Mouse (Mus musculus) 3T3-L1 (cell line): ENCODE measurements at regions not wholly inside any gene's neighbourhood (a gene's known extent, or its start where the extent isn't known, plus 50 kb on each side); places are given as distances from the start of the nearest gene placed in this dataset.

Experiments used
- DNase-seq: peaks from one replicate; pipeline ENCODE4 v3.0.0-alpha.2; 2015; ENCODE audit warnings: low read depth, low spot score

DNA sequence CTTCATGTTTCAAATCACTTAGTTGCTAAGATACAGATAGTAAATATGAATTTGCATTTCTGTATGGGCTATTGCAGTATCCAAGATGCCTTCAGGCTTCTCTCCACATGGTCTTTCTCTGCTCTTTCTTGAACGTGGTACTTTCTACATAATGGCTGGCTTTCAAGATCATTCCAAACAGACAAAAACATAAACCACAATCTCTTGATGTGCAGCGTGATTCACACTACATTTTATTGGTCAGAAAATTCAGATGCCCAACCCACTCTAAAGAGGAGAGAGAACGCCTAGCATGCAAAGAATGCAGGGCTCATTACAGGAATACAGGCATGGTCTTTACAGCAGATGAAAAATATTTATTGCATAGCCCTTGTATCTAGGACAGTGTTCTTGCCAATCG lies 235.2 kb downstream of the Papss1 start:
- peak; percentile 86 for DNase-seq

DNA sequence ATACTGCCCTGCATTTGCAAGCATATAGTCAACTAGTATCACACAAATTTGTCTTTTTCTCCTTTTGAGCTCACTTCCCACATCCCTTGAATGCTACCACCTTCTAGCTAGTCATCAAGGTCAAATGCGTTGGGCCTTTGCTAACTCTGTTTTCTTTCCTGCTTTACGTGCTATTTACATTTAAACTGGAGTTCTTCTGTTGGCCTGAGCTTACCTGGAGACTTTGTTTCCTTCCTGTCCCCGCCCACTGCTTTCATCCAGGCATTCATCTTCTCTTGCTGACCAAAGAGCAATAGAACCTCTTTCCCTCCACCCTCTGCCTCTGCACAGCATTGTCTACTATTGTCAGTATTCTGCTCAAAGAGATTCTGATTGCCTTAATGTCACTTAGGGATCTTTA lies 237.0 kb downstream of the Papss1 start:
- DNase-seq: no peak

DNA sequence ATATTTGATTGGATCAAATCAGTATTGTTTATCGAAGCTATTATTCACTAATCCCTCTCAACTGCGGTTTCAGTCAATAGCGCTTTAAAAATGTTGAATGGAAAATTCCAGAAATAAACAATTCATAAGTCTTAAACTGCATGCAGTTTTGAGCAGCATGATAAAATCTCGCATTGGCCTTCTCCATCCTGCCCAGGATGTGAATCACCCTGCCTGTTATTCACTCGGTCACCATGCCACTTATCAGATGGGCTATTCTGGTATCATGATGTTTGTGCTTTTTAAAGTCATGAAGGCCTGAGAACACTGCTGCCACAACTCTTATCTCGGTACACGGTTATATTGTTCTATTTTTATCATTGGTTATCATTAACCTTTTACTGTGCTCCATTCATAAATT lies 238.3 kb downstream of the Papss1 start:
- peak; percentile 77 for DNase-seq

DNA sequence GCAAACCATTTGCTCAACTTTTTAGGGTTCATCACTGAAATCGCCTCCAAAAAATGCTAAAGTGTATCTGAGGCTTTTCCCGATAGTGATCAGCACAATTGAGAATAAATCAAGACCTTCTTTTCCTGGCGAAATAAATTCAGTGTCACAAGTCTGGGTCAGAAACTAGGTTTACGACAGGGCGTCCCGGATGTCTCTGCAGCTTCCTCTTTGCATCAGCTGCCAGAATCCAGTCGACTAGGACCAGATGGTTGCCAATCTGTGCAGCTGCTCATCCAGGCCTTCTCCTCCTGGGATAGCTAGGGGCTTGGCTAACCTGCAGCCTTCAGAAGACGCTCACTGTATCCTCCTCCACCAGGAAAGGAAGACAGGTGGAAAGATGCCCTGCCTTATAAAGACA lies 243.6 kb downstream of the Papss1 start:
- DNase-seq: no peak

DNA sequence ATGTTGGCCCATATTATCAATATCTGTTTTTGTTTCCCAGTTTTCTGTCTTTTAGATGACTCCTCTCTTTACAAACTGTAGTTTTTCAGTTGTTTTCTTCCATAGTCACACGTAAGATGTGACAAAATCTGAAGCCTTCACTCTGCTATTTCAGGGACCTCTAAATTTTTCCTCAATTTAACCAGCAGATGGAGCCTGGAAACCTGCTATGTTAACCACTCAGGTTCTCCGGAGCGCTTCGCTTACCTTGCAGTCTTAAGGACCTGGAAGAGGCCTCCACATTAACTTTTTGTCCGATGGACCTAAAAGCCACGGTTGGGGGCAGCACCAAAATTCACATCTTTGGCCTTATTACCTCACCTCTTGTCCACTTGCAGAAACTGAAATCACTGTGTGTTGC lies 248.4 kb downstream of the Papss1 start:
- DNase-seq: peak; percentile 61

DNA sequence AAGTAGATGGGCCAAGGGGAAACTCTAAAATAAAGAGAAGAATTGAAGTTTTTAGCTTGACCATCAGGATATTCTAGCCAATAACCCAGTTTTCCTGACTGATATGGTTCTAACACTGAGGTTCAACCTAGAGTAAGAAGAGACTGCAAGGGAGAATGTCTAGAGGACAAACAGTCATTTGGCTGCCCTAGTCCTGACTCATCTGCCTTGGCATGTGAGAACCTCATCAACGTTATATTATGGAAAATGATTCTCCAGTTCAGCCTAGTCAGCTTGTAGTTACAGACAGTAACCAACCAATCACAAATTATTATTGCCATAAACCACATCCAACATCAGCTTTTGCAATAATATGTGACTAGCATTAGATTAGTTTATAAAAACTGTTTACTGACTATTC lies 254.2 kb downstream of the Papss1 start:
- peak; percentile 75 for DNase-seq

DNA sequence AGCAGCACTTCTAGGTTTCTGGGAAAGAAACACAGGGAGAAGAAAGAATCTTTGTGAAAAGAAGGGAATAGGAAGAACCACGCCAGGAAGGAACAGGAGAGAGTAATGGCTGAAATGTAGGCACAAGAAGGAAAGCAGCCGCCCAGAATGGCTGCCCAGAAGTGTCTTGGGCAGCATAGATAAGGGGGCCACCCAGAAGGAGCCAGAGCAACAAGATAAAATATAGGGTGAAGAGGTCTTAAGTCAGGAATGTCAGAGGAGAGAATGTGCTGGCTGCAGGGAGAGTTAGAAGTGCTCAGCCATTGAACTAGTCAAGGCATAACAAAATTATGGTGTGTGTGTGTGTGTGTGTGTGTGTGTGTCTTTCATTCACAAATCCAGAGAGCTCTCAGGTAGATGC lies 227.7 kb upstream of the Dkk2 start:
- no peak for DNase-seq

DNA sequence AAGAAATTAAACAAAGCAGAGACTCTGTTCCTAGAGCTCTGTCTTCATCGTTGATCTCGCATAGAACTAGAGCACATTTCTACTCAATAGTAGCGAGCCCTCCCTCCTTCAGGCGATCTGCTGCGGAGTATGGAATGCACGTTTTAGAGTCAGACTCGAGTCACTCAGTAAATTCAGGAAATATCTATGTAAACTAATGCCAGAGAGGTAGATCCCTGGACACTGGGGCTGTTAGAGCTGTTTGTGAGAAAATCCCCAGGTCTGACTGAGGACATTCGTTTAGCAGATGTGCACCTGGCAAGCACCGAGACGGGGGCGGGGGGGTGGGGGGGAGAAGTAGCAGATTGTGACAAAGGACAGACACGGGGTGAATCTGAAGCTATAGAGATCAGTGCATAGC lies 226.0 kb upstream of the Dkk2 start:
- DNase-seq: no peak

DNA sequence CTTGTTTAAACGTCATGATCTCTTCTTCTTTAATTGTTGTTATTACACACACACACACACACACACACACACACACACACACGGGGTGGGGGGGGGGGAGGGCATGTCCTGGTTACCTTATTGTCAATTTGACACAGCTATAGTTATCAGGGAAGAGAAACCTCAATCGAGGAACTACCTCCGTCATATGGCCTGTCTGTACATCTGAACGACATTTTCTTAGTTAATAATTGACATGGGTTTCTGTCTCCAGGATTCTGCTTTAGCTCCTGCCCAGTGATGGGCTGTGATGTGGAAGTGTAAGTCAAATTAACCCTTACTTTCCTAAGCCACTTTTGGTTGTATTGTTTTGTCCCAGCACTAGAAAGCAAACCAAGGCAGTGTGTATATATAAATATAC lies 220.0 kb upstream of the Dkk2 start:
- DNase-seq: no peak

DNA sequence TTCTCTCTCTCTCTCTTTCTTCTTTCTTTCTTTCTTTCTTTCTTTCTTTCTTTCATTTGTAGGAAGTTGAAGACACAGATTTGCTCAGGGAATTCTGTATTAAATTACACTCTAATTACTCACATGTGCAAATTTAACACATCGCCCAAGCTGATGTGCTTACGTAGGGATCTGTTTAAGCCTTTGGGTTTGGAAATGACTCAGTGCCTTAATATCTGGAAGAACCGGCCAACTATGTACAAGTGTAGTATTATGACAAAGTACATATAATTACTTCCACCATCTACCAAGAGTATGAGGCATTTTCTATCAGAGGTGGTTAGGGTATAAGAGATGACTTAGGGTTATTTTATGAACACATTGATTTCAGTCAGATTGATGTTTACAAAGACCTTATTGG lies 217.8 kb upstream of the Dkk2 start:
- peak; percentile 82 for DNase-seq

DNA sequence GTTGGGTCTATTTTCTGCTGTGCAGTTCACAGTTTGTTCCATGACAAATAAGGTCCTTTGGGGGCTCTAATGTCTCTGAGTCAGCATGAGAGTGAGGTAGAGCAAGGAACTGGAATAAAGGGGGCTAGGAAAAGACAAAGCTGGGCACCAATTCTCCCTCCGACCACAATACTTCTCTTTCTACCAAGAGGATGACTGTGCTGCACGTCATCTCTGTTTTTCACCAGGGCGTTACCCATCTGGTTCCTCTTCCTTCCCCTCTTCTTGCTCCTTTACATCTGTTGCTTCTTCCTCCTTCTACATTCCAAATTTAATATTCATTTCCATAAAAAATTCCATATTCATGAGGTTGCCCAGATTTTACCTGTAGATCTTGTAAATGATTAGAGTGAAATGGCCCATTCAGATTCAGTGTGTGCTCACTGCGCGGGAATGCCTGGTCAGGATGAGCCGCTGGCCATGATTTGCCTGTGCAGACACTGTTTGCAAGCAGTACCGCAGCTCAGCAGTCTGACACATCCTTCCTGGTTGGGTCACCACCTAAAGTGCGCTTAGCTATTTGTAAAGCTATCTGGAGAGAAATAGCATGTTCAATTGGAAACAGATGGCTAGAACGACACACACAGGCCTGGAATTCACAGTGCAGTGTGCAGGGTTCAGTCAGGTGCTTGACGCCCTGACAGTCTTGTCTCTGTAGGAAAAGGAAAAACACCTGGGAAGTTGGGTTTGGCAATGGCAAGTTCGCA lies 216.7 kb upstream of the Dkk2 start:
- peak; percentile 96 for DNase-seq

DNA sequence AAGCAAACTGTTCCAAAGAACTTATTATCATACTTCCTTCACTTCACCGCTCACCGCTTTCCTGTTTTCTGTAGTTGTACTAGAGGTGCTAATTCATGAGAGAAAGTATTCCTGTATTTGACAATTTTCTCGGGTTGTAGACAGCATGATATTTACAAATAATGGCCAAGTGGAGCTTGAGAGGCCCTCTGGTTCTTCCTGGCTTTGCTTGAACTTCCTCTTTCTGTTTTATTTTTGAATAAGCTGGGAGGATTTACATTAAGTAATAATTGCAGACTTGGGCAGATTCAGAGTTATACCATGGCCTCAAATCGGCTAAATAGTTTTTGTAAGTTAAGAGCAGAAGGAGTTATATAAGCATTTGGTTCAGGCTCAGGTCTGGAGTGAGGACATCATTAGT lies 215.8 kb upstream of the Dkk2 start:
- DNase-seq: no peak

DNA sequence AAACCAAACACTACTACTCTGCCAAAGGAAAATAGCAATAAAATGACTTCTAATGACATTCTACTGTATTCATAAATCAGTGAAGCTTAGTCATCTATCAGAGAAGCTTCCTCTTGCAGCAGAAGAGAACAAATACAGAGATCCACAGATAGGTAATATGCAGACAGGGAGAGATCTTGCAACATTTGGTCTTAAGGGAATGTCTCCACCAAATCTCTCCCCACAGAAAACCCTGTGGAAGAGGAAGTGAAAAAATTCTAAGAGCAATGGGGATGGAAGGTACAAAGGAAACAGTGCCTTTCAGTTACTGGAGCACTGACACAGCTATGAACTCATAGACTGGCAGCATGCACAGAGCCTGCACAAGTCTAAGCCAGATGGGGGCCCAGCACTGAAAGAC lies 202.4 kb upstream of the Dkk2 start:
- no peak for DNase-seq

DNA sequence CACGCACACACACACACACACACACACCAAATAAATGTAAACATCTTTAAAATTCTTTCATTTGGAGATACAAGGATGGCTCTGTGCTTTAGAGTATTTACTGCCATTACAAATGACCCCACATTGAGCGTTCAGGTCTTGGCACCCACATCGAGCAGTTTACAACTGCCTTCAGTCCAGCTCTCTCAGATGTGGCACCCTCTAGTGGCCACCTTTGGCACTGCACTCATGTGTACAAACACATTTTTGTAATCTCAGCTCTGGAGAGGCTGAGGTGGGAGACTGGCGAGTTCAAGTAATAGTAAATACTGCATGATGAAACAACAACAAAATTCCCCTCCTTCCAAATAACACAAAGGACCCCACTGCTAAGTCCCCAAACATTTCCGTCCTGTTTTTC lies 198.6 kb upstream of the Dkk2 start:
- DNase-seq: peak; percentile 57

DNA sequence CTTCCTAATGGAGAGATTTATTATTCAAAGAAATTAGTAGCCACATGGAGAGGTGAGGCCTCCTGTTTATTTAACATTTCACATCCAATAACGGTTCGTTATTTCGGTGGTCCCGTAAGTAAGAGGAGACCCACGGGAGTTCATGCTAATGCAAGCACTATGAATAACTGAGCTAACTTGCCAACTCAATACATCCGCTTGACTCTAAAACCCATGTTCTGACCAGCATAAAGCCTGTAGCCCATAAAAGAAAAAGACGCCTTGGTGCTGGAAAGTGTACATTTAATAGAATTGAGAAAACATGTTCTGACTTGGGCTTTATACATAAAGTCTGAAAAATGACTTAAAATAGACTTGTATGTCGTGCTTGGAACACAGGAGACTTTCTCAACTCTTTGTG lies 198.1 kb upstream of the Dkk2 start:
- DNase-seq: no peak

DNA sequence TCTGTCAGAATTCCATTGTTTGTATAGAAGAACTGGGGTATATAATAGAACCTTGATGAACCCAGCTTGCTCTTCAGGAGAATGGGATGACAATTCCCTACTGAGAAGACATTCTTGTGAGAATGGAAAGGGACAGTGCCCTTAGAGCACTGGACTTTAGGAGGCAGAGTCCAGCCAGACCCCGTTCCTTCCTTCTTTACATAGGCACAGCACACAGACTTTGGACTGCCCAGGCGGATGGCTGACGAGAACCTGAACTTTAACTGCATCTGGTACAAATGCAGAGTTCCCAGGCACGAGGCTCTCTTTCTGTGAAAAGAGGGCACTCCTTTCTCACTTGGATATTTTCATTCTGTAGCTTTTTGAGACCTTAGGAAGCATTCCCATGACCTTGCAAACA lies 197.4 kb upstream of the Dkk2 start:
- DNase-seq: no peak

DNA sequence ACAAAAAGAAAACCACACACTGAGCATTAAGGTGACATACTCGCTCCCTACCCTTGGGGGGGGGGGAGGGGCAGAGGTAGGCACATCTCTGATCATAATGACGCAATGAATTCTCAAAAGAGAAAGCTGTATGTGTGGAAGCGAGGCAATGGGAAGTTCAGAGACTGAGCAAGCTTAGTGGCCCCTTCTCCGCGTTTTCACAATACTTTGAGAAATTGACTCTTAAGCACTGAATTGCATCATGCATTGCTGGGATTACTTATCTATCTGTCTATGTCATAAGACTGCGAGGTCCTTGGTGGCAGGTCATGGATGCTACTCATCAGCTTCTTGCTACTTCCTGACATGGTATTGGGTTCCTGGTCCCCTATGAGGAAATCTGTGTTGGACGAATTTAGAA lies 193.2 kb upstream of the Dkk2 start:
- DNase-seq: no peak

DNA sequence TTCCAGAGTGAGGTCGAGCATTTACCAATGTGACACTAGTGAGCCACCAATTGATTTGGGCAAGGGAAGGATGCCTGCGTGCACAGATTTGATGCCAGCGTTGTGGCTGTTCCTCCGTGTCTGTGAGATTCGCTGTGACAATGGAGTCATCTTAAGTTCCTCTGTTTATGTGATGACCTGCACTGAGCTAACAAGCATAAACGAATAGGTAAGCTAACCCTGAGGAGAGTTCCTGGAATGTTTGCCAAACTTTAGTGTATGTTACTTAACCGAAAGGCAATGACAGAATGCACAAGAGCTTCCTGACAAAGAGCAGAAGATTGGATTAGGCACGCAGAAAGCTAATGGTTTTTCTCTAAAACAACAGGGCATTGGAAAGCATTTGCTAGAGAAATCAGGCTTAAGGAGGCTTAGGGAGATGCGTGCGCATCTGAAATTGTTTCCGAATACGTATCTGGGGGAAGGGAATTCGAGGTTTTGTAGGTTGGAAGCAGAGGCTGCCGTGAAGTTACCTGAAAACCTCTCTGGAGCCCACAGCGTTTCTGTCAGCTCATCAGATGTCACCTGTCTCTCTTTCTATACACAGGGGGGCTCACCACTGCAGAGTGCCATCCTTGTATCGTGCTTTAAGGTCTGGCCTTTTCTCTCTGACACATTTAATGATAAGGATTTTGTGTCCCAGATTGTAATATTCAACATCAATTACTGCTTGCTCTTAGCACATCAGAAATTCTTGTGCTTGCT lies 191.9 kb upstream of the Dkk2 start:
- DNase-seq: no peak

DNA sequence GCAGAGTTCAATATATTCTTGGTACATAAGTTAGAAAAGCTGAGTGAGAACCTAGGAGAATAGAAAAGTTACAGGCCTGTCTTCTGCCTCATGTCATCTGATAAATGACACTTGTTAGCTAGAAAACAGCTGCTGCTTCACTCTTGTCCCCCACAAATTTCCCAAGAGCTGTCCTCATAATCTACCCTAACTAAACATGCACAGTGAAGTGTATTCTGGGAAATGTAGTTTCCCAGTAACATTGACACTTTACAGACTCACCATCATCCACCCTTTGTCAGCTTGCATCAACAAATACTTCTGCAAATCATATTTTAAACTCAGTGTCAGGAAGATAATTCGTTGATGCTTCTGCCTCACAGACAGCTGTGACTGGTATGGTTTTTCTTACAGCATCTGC lies 190.0 kb upstream of the Dkk2 start:
- no peak for DNase-seq

DNA sequence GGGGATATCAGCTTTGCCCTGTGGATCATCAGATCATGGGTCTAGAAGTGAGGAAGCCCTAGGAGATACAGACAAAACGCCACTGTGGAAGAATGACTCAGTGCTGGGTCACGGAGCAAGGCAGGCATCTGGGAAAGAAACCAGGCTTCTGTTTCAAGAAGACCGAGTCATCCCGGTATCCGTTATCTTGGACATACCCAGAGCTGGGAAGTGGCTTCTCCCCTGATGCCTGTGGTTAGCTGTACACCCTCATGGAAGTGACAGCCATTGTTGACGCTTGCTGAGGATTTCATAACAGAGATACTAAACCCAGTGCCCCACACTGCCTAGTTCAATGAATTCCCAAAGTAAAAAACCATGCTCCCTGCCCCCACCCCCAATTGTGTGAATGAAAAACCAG lies 171.6 kb upstream of the Dkk2 start:
- peak; percentile 88 for DNase-seq

DNA sequence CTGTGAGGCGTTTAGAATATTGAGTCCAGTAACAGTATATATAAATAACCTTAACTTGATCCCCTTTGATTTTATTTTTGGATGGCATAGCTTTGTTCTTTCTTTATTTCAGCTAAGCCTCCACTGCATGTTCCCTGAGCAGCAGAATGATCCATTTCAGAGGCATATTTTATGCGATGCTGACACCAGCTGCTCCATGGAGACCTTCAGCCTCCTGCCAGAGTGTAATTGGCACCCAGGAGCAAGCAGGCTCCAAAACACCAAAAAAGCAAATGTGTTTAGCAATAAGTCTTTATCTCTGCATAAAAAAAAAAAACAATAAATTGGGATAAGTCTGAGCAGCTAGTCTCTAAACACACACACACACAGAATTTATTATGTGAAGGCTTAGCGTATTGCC lies 170.7 kb upstream of the Dkk2 start:
- DNase-seq: no peak

DNA sequence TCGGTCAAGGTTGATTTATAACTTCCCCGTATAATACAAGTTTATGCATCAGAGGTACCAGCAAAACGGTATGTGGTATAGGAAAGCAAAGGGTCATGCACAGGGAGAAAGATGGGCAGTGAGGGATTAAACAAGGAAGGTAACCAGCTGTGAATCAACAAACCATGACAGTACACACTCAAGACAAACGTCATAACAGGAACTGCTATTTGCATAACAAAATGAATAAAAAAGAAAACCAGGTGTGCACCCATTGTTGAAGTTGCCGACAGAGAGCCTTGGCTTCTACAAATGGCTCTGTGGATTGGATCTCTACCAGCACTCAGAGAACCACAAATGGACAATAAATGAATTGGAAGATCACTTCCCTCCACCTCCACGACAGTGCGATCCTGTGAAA lies 170.1 kb upstream of the Dkk2 start:
- no peak for DNase-seq

DNA sequence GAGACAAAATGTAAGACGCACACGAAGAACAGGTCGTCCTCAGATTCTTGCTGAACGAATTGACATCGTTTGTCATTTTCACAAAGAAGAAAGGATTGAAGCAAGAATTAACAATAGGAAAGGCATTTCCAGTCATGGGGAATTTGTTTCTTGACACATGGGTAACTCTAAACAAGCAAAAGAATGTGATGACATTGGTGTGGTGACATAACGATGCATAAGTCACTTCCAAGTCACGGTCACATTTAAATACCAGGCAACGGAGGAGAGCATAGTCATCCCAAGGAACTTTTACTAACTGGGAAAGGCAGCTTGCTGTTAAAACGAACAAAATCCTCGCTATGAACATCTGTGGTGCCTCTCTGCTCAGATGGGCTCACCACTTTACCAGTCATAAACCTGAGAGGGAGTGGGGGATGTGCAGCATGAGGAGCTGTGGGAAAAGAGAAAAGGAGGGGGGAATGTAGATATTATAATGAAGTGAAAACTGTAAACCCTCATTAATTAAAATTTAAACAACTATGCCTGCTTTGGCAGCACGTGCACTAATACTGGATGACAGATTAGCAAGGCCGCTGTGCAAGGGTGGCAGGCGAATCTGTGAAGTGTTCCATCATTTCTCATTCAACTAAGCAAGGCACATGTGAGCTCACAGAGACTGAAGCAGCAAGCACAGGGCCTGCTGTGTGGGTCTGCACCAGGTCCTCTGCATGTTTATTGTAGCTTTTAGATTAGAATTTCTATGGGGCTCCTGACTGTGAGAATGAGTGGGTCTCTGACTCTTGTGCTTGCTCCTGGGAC lies 167.2 kb upstream of the Dkk2 start:
- no peak for DNase-seq
